Comparison of ENCODE assay signal across 23 mouse cellular contexts in genomic region chr2:107258091-107258490, GRCm38 (mm10). TPM values are rescaled to one million over a fixed set of nuclear protein-coding genes. Genes with fewer than 3 reads are reported as not detected.
A peak's percentile ranks its signal among the peaks of the same experiment; 100 is the strongest.
DNase-seq lines count a peak whose midpoint lies in the region; ATAC-seq lines count a peak whose summit lies in the region.
"Had no signal": no experiment of that assay in that cellular context is flagged by ENCODE, and none has a peak within 500 bp of the region (broad histone marks: within the 10 kb centered on the region; RNA-seq: fewer than 3 reads in every experiment).

No protein-coding gene starts in this region.

- H3K9me3 ChIP-seq in embryonic facial prominence, embryonic 14.5 days (ENCODE audit: control insufficient read depth, low read length): no peaks in the 10 kb centered on the region
- H3K9me3 ChIP-seq in embryonic facial prominence, embryonic 10.5 days: no peaks in the 10 kb centered on the region
- H3K9me3 ChIP-seq: forebrain, embryonic 12.5 days; heart, embryonic 15.5 days; hindbrain, embryonic 13.5 days; megakaryocyte, embryonic 14.5 days had no signal

- no peaks in the 10 kb centered on the region for H3K27me3 ChIP-seq in embryonic facial prominence, embryonic 14.5 days (replicated peaks; ENCODE audit: control insufficient read depth, insufficient read depth, low read length)
- H3K27me3 ChIP-seq in embryonic facial prominence, embryonic 10.5 days (replicated peaks; ENCODE audit: low read depth, poor library complexity, severe bottlenecking): no peaks in the 10 kb centered on the region
- H3K27me3 ChIP-seq: forebrain, embryonic 12.5 days; heart, embryonic 15.5 days; hindbrain, embryonic 13.5 days; megakaryocyte, embryonic 14.5 days had no signal

- H3K4me3 ChIP-seq in embryonic facial prominence, embryonic 14.5 days (ENCODE audit: low read depth, low read length): no peak overlapping the region
- H3K4me3 ChIP-seq in embryonic facial prominence, embryonic 10.5 days: no peak overlapping the region
- H3K4me3 ChIP-seq: forebrain, embryonic 12.5 days; gastrocnemius, adult 2 months; heart, embryonic 15.5 days; hindbrain, embryonic 13.5 days; left cerebral cortex, adult 2 months; megakaryocyte, embryonic 14.5 days had no signal

- WGBS in embryonic facial prominence, embryonic 14.5 days: 68% methylated on average over 3 of the region's 3 CpGs
- WGBS in embryonic facial prominence, embryonic 10.5 days: 81% methylated on average over 3 of the region's 3 CpGs

- intact Hi-C loops in left cerebral cortex, postnatal 4 days (cut with DNase I): no loop called here
- intact Hi-C loops in left cerebral cortex, postnatal 14 days (cut with DNase I): no loop called here

- no peak overlapping the region for H3K4me2 ChIP-seq in embryonic facial prominence, embryonic 14.5 days (ENCODE audit: low read depth, low read length)
- H3K4me2 ChIP-seq: forebrain, embryonic 12.5 days; heart, embryonic 15.5 days; hindbrain, embryonic 13.5 days; liver, embryonic 11.5 days had no signal

- ATAC-seq in embryonic facial prominence, embryonic 14.5 days (ENCODE audit: low read depth): no peak
- ATAC-seq: inflammation-experienced regulatory T-cells, adult 6 months; liver, postnatal 0 days had no signal

- H3K27ac ChIP-seq in embryonic facial prominence, embryonic 14.5 days (replicated peaks; ENCODE audit: low read depth, low read length): no peak overlapping the region
- H3K27ac ChIP-seq in embryonic facial prominence, embryonic 10.5 days (replicated peaks): no peak overlapping the region
- H3K27ac ChIP-seq: forebrain, embryonic 12.5 days; gastrocnemius, adult 2 months; heart, embryonic 15.5 days; hindbrain, embryonic 13.5 days; kidney, postnatal 0 days; left cerebral cortex, adult 2 months had no signal

- H3K9ac ChIP-seq in embryonic facial prominence, embryonic 14.5 days (ENCODE audit: low read depth, low read length): no peak overlapping the region
- H3K9ac ChIP-seq: forebrain, embryonic 12.5 days; heart, embryonic 15.5 days; hindbrain, embryonic 13.5 days; liver, postnatal 0 days had no signal

- no peaks in the 10 kb centered on the region for H3K4me1 ChIP-seq in embryonic facial prominence, embryonic 14.5 days (ENCODE audit: control insufficient read depth, insufficient read depth, low read length)
- no peaks in the 10 kb centered on the region for H3K4me1 ChIP-seq in embryonic facial prominence, embryonic 10.5 days
- H3K4me1 ChIP-seq: forebrain, embryonic 12.5 days; hindbrain, embryonic 13.5 days; megakaryocyte, embryonic 14.5 days had no signal

- no peaks in the 10 kb centered on the region for H3K36me3 ChIP-seq in embryonic facial prominence, embryonic 14.5 days (ENCODE audit: control insufficient read depth, insufficient read depth, low read length)
- no peaks in the 10 kb centered on the region for H3K36me3 ChIP-seq in embryonic facial prominence, embryonic 10.5 days (replicated peaks)
- H3K36me3 ChIP-seq: forebrain, embryonic 12.5 days; heart, embryonic 15.5 days; hindbrain, embryonic 13.5 days had no signal

- DNase-seq in embryonic facial prominence, embryonic 14.5 days (ENCODE audit: low spot score): peak; percentile 36
- no peak for DNase-seq in embryonic facial prominence, embryonic 10.5 days (ENCODE audit: low spot score)
- DNase-seq in left cerebral cortex, postnatal 4 days: peak; percentile 2
- DNase-seq in left cerebral cortex, postnatal 14 days (ENCODE audit: low spot score in 2 of 2): no peak
- peak; percentile 17 for DNase-seq in 416B (ENCODE audit: low read depth)
- DNase-seq in adipocyte (ENCODE audit: low spot score): peak; percentile 12
- no peak for DNase-seq in kidney, postnatal 14 days
- DNase-seq: cerebellum, adult 18-20 months; gastrocnemius, adult 2 months; kidney, adult 2 months; liver, postnatal 0 days; midbrain, embryonic 14.5 days; right cerebral cortex, postnatal 25 days had no signal

RNA-seq across cellular contexts. Expression of gene Kcna4, which starts 32.3 kb away (rescaled TPM):
- polyA plus RNA-seq in embryonic facial prominence, embryonic 14.5 days (2014; fragmentation: Nextera tagmentation; extraction: Ambion mirVana): 1.3 and 1.6 TPM in 2 replicates
- polyA plus RNA-seq in embryonic facial prominence, embryonic 10.5 days (2016; fragmentation: Nextera tagmentation; extraction: Ambion mirVana): 0.05 TPM in 1 of 2 replicates, not detected in the other
- 10 to 100 TPM; 20.8 to 27.1 TPM for total RNA-seq in left cerebral cortex, postnatal 4 days (2021)
- 10 to 100 TPM; 23.6 to 27.1 TPM for total RNA-seq in left cerebral cortex, postnatal 14 days (2021)
- total RNA-seq: gastrocnemius, adult 2 months had no signal
- polyA plus RNA-seq: inflammation-experienced regulatory T-cells, adult 6 months; kidney, adult 2 months; liver, embryonic 11.5 days; spleen, adult 2 months; urinary bladder, adult 2 months had no signal

Comparison
In these comparisons a context has a peak if more than half of its experiments do, and no peak if none do; other contexts are left out.
1. DNase-seq: peak in embryonic facial prominence, embryonic 14.5 days (single experiment), left cerebral cortex, postnatal 4 days (single experiment), 416B (single experiment) and adipocyte (single experiment); none in embryonic facial prominence, embryonic 10.5 days (single experiment), left cerebral cortex, postnatal 14 days (0 of 2) and kidney, postnatal 14 days (single experiment).